Mouse (Mus musculus): ENCODE data around the gene Crybb2. TPM values are rescaled to one million over a fixed set of nuclear protein-coding genes. Genes with fewer than 3 reads are reported as not detected.
A peak's percentile ranks its signal among the peaks of the same experiment; 100 is the strongest.

Gene Crybb2
- polyA plus RNA-seq, 1 experiment from 2014 or later = not detected

GRCm38 (mm10) chr5:113105481-113105880 is 35.6 kb upstream of the Crybb2 start:
- Histone ChIP-seq H3K27me3 (ENCODE audit: low read depth, poor library complexity, severe bottlenecking) (no peaks in the 10 kb centered on the region), H3K27ac (replicated peaks) (no peak overlapping the region), H3K4me3 (no peak overlapping the region), H3K36me3 (no peaks in the 10 kb centered on the region), H3K4me1 (peaks cover 23% of the 10 kb centered on the region), H3K9me3 (replicated peaks) (no peaks in the 10 kb centered on the region)
- WGBS = 89% methylated on average over 4 of the region's 4 CpGs
- no peak for DNase-seq (ENCODE audit: low spot score)

GRCm38 (mm10) chr5:113105035-113105434 is 35.1 kb upstream of the Crybb2 start:
- Histone ChIP-seq H3K27me3 (ENCODE audit: low read depth, poor library complexity, severe bottlenecking) (no peaks in the 10 kb centered on the region), H3K27ac (replicated peaks) (no peak overlapping the region), H3K4me1 (peaks cover 21% of the 10 kb centered on the region), H3K9me3 (replicated peaks) (no peaks in the 10 kb centered on the region), H3K4me3 (no peak overlapping the region), H3K36me3 (no peaks in the 10 kb centered on the region)
- no peak for DNase-seq (ENCODE audit: low spot score)
- 89% methylated on average over 9 of the region's 9 CpGs for WGBS

GRCm38 (mm10) chr5:113102455-113102854 is 32.5 kb upstream of the Crybb2 start:
- WGBS = 49% methylated on average over 7 of the region's 7 CpGs
- Histone ChIP-seq H3K9me3 (replicated peaks) (no peaks in the 10 kb centered on the region), H3K36me3 (no peaks in the 10 kb centered on the region), H3K27ac (replicated peaks) (peak overlapping the region; percentile 55), H3K4me1 (peaks cover 21% of the 10 kb centered on the region), H3K4me3 (no peak overlapping the region), H3K27me3 (ENCODE audit: low read depth, poor library complexity, severe bottlenecking) (no peaks in the 10 kb centered on the region)
- DNase-seq (ENCODE audit: low spot score) = peak; percentile 48

- peaks cover 1% of the 10 kb centered on the region; the same call in 1 of the 2 replicates for H3K36me3 ChIP-seq
- H3K4me1 ChIP-seq = peaks cover 21% of the 10 kb centered on the region
- no peak for DNase-seq (ENCODE audit: low spot score)
- no peaks in the 10 kb centered on the region for H3K9me3 ChIP-seq (replicated peaks)
- 88% methylated on average over 10 of the region's 10 CpGs for WGBS
- no peak overlapping the region for H3K4me3 ChIP-seq
- H3K27me3 ChIP-seq (ENCODE audit: low read depth, poor library complexity, severe bottlenecking) = no peaks in the 10 kb centered on the region
- H3K27ac ChIP-seq (replicated peaks) = peak overlapping the region; percentile 55; the same call in 1 of the 2 replicates
These were observed 31.5 kb upstream of the Crybb2 start for GRCm38 (mm10) chr5:113101457-113101856.

GRCm38 (mm10) chr5:113100422-113100821 is 30.5 kb upstream of the Crybb2 start:
- no peaks in the 10 kb centered on the region for H3K27me3 ChIP-seq (ENCODE audit: low read depth, poor library complexity, severe bottlenecking)
- H3K4me1 ChIP-seq = peaks cover 21% of the 10 kb centered on the region
- H3K36me3 ChIP-seq = peaks cover 10% of the 10 kb centered on the region
- 90% methylated on average over 11 of the region's 11 CpGs for WGBS
- DNase-seq (ENCODE audit: low spot score) = no peak
- no peak overlapping the region for H3K27ac ChIP-seq (replicated peaks)
- no peaks in the 10 kb centered on the region for H3K9me3 ChIP-seq (replicated peaks)
- no peak overlapping the region for H3K4me3 ChIP-seq

- H3K4me1 ChIP-seq = peaks cover 21% of the 10 kb centered on the region
- H3K36me3 ChIP-seq = peaks cover 15% of the 10 kb centered on the region
- DNase-seq (ENCODE audit: low spot score) = peak; percentile 89
- no peaks in the 10 kb centered on the region for H3K27me3 ChIP-seq (ENCODE audit: low read depth, poor library complexity, severe bottlenecking)
- no peaks in the 10 kb centered on the region for H3K9me3 ChIP-seq (replicated peaks)
- H3K4me3 ChIP-seq = no peak overlapping the region
- WGBS = 29% methylated on average over 1 of the region's 1 CpGs
- H3K27ac ChIP-seq (replicated peaks) = no peak overlapping the region
These were observed 29.6 kb upstream of the Crybb2 start for GRCm38 (mm10) chr5:113099546-113099945.

GRCm38 (mm10) chr5:113097551-113097950 is 27.6 kb upstream of the Crybb2 start:
- 93% methylated on average over 17 of the region's 17 CpGs for WGBS
- no peak for DNase-seq (ENCODE audit: low spot score)
- H3K9me3 ChIP-seq (replicated peaks) = no peaks in the 10 kb centered on the region

GRCm38 (mm10) chr5:113095456-113095855 is 25.5 kb upstream of the Crybb2 start:
- Histone ChIP-seq H3K4me1 (peaks cover 3% of the 10 kb centered on the region; the same call in 1 of the 2 replicates), H3K36me3 (peaks cover 27% of the 10 kb centered on the region), H3K27me3 (ENCODE audit: low read depth, poor library complexity, severe bottlenecking) (no peaks in the 10 kb centered on the region), H3K4me3 (no peak overlapping the region), H3K27ac (replicated peaks) (no peak overlapping the region), H3K9me3 (replicated peaks) (no peaks in the 10 kb centered on the region)
- no peak for DNase-seq (ENCODE audit: low spot score)
- 94% methylated on average over 18 of the region's 18 CpGs for WGBS

More at GRCm38 (mm10) chr5:113097551-113097950, 27.6 kb upstream of the Crybb2 start:
- Histone ChIP-seq H3K27me3 (ENCODE audit: low read depth, poor library complexity, severe bottlenecking) (no peaks in the 10 kb centered on the region), H3K4me1 (peaks cover 8% of the 10 kb centered on the region), H3K27ac (replicated peaks) (no peak overlapping the region), H3K4me3 (no peak overlapping the region), H3K36me3 (peaks cover 15% of the 10 kb centered on the region)

GRCm38 (mm10) chr5:113092406-113092805 is 22.5 kb upstream of the Crybb2 start:
- 84% methylated on average over 7 of the region's 7 CpGs for WGBS
- H3K4me3 ChIP-seq = no peak overlapping the region
- H3K36me3 ChIP-seq = peaks cover 40% of the 10 kb centered on the region
- H3K27ac ChIP-seq (replicated peaks) = no peak overlapping the region
- H3K27me3 ChIP-seq (ENCODE audit: low read depth, poor library complexity, severe bottlenecking) = no peaks in the 10 kb centered on the region
- DNase-seq (ENCODE audit: low spot score) = no peak
- H3K9me3 ChIP-seq (replicated peaks) = no peaks in the 10 kb centered on the region
- peaks cover 3% of the 10 kb centered on the region; the same call in 1 of the 2 replicates for H3K4me1 ChIP-seq

GRCm38 (mm10) chr5:113091162-113091561 is 21.2 kb upstream of the Crybb2 start:
- WGBS = 60% methylated on average over 5 of the region's 5 CpGs
- H3K4me1 ChIP-seq = peaks cover 6% of the 10 kb centered on the region; the same call in 1 of the 2 replicates
- no peaks in the 10 kb centered on the region for H3K27me3 ChIP-seq (ENCODE audit: low read depth, poor library complexity, severe bottlenecking)
- no peak overlapping the region for H3K27ac ChIP-seq (replicated peaks)
- DNase-seq (ENCODE audit: low spot score) = peak; percentile 65
- peaks cover 36% of the 10 kb centered on the region for H3K36me3 ChIP-seq
- no peaks in the 10 kb centered on the region for H3K9me3 ChIP-seq (replicated peaks)
- no peak overlapping the region for H3K4me3 ChIP-seq

GRCm38 (mm10) chr5:113090750-113091149 is 20.8 kb upstream of the Crybb2 start:
- Histone ChIP-seq H3K4me3 (no peak overlapping the region), H3K36me3 (peaks cover 33% of the 10 kb centered on the region), H3K27ac (replicated peaks) (no peak overlapping the region), H3K9me3 (replicated peaks) (no peaks in the 10 kb centered on the region), H3K27me3 (ENCODE audit: low read depth, poor library complexity, severe bottlenecking) (no peaks in the 10 kb centered on the region), H3K4me1 (peaks cover 6% of the 10 kb centered on the region; the same call in 1 of the 2 replicates)
- WGBS = 93% methylated on average over 11 of the region's 11 CpGs
- no peak for DNase-seq (ENCODE audit: low spot score)

- peaks cover 28% of the 10 kb centered on the region for H3K36me3 ChIP-seq
- no peak overlapping the region for H3K4me3 ChIP-seq
- WGBS = 94% methylated on average over 24 of the region's 24 CpGs
- H3K27me3 ChIP-seq (ENCODE audit: low read depth, poor library complexity, severe bottlenecking) = no peaks in the 10 kb centered on the region
- H3K4me1 ChIP-seq = peaks cover 6% of the 10 kb centered on the region; the same call in 1 of the 2 replicates
- no peaks in the 10 kb centered on the region for H3K9me3 ChIP-seq (replicated peaks)
- no peak overlapping the region for H3K27ac ChIP-seq (replicated peaks)
- DNase-seq (ENCODE audit: low spot score) = no peak
These were observed 20.3 kb upstream of the Crybb2 start for GRCm38 (mm10) chr5:113090077-113090690.

GRCm38 (mm10) chr5:113087465-113087864 is 17.5 kb upstream of the Crybb2 start:
- peaks cover 25% of the 10 kb centered on the region for H3K36me3 ChIP-seq
- no peak overlapping the region for H3K4me3 ChIP-seq
- DNase-seq (ENCODE audit: low spot score) = no peak
- no peaks in the 10 kb centered on the region for H3K27me3 ChIP-seq (ENCODE audit: low read depth, poor library complexity, severe bottlenecking)
- 86% methylated on average over 1 of the region's 2 CpGs for WGBS
- H3K4me1 ChIP-seq = peaks cover 6% of the 10 kb centered on the region; the same call in 1 of the 2 replicates
- no peaks in the 10 kb centered on the region for H3K9me3 ChIP-seq (replicated peaks)
- H3K27ac ChIP-seq (replicated peaks) = no peak overlapping the region
